Mouse (Mus musculus) brain, embryonic 18.5 days (tissue): Measurements from ENCODE around the gene Slc35b4.

Experiments
- DNase-seq: peaks from one replicate; pipeline ENCODE4 v3.0.0-alpha.2; 2012; ENCODE audit warnings: low read depth, low spot score

Gene Slc35b4

GRCm38 (mm10) chr6:34170844-34171494 is 5.9 kb downstream of the Slc35b4 start:
- no peak for DNase-seq

GRCm38 (mm10) chr6:34168834-34169233 is 8.1 kb downstream of the Slc35b4 start:
- DNase-seq: no peak

- DNase-seq: no peak
Measured at GRCm38 (mm10) chr6:34163014-34163413, 13.9 kb downstream of the Slc35b4 start.

- no peak for DNase-seq
Measured at GRCm38 (mm10) chr6:34162607-34163006, 14.3 kb downstream of the Slc35b4 start.

- no peak for DNase-seq
Measured at GRCm38 (mm10) chr6:34161511-34161910, 15.4 kb downstream of the Slc35b4 start.

- no peak for DNase-seq
Measured at GRCm38 (mm10) chr6:34160816-34161310, 16.0 kb downstream of the Slc35b4 start.

GRCm38 (mm10) chr6:34159998-34160815 is 16.7 kb downstream of the Slc35b4 start:
- DNase-seq: no peak

GRCm38 (mm10) chr6:34156841-34157748 is 19.8 kb downstream of the Slc35b4 start:
- DNase-seq: no peak

- no peak for DNase-seq
Measured at GRCm38 (mm10) chr6:34156057-34156456, 20.9 kb downstream of the Slc35b4 start.

GRCm38 (mm10) chr6:34155137-34155804 is 21.6 kb downstream of the Slc35b4 start:
- DNase-seq: no peak

GRCm38 (mm10) chr6:34154202-34154601 is 22.7 kb downstream of the Slc35b4 start:
- DNase-seq: peak; percentile 71

GRCm38 (mm10) chr6:34153069-34154052 is 23.6 kb downstream of the Slc35b4 start:
- no peak for DNase-seq

- no peak for DNase-seq
Measured at GRCm38 (mm10) chr6:34149821-34150220, 27.1 kb downstream of the Slc35b4 start.

- no peak for DNase-seq
Measured at GRCm38 (mm10) chr6:34149066-34149465, 27.8 kb downstream of the Slc35b4 start.

GRCm38 (mm10) chr6:34148639-34149038 is 28.3 kb downstream of the Slc35b4 start:
- no peak for DNase-seq

GRCm38 (mm10) chr6:34148021-34148420 is 28.9 kb downstream of the Slc35b4 start:
- DNase-seq: no peak

GRCm38 (mm10) chr6:34146042-34146441 is 30.9 kb downstream of the Slc35b4 start:
- no peak for DNase-seq

GRCm38 (mm10) chr6:34142931-34143330 is 34.0 kb downstream of the Slc35b4 start:
- DNase-seq: no peak

GRCm38 (mm10) chr6:34138366-34138765 is 38.5 kb downstream of the Slc35b4 start:
- no peak for DNase-seq

- no peak for DNase-seq
Measured at GRCm38 (mm10) chr6:34132391-34132790, 44.5 kb downstream of the Slc35b4 start.
